Mouse (Mus musculus) liver, embryonic 11.5 days (tissue): ENCODE measurements around the gene Cacnb3. TPM values are rescaled to one million over a fixed set of nuclear protein-coding genes. Genes with fewer than 3 reads are reported as not detected.

Experiments
- ATAC-seq: fragments of 200-750 bp; cut with Nextera tagmentation; replicated peaks from 2 replicates; pipeline ENCODE4 v1.8.0; 2017; ENCODE audit warnings: moderate number of reproducible peaks, mild to moderate bottlenecking, moderate TSS enrichment, moderate library complexity; ENCODE audit not compliant: low FRiP score
- DNase-seq: peaks from one replicate; pipeline ENCODE4 v3.0.0-alpha.2; 2017; ENCODE audit warnings: low spot score
- H3K27ac ChIP-seq: fragments of 300-500 bp; sonication (generic); 2 replicates; pipeline ENCODE4 v1.5.1; 2014; ENCODE audit warnings: mild to moderate bottlenecking, low read depth, low read length, control low read depth
- H3K27me3 ChIP-seq: fragments of 300-500 bp; sonication (generic); replicated peaks from 2 replicates; pipeline ENCODE4 v1.6.1; 2014; ENCODE audit warnings: low read length, mixed read lengths; ENCODE audit not compliant: control insufficient read depth, insufficient read depth
- H3K36me3 ChIP-seq: fragments of 300-500 bp; sonication (generic); 2 replicates; pipeline ENCODE4 v1.6.1; 2014; ENCODE audit warnings: mild to moderate bottlenecking, low read length, moderate library complexity, mixed read lengths; ENCODE audit not compliant: control insufficient read depth, insufficient read depth
- H3K4me1 ChIP-seq: fragments of 300-500 bp; sonication (generic); replicated peaks from 2 replicates; pipeline ENCODE4 v1.6.1; 2014; ENCODE audit warnings: low read length, mixed read lengths; ENCODE audit not compliant: control insufficient read depth, insufficient read depth
- H3K4me2 ChIP-seq: fragments of 300-500 bp; sonication (generic); 2 replicates; pipeline ENCODE4 v1.6.1; 2014; ENCODE audit warnings: mild to moderate bottlenecking, control low read depth, moderate library complexity
- H3K4me3 ChIP-seq: fragments of 300-500 bp; sonication (generic); 2 replicates; pipeline ENCODE4 v1.5.1; 2014; ENCODE audit warnings: low read depth, low read length, control low read depth
- H3K9ac ChIP-seq: fragments of 300-500 bp; sonication (generic); 2 replicates; pipeline ENCODE4 v1.6.1; 2014; ENCODE audit warnings: low read depth, low read length, control low read depth
- H3K9me3 ChIP-seq: fragments of 300-500 bp; sonication (generic); 2 replicates; pipeline ENCODE4 v1.6.1; 2016; ENCODE audit warnings: low read length, inconsistent platforms, mixed read lengths; ENCODE audit not compliant: control insufficient read depth
- WGBS: fragments of 180-500 bp; shearing (Covaris S2); extraction: QIAGEN DNeasy Blood & Tissue Kit; methylation state at CpG from one replicate; pipeline ENCODE4 v1.1.7; 2014; 5-methylcytosine and 5-hydroxymethylcytosine counted together
- polyA plus RNA-seq: library from polyadenylated mRNA; unstranded; fragments of >200 nt; fragmentation: Nextera tagmentation; extraction: Ambion mirVana; gene quantifications from 2 replicates; pipeline ENCODE4 v1.2.1, GENCODE M21; 2014

The Cacnb3 gene
- polyA plus RNA-seq, 1 experiment from 2014 or later: 13.2 TPM

DNA sequence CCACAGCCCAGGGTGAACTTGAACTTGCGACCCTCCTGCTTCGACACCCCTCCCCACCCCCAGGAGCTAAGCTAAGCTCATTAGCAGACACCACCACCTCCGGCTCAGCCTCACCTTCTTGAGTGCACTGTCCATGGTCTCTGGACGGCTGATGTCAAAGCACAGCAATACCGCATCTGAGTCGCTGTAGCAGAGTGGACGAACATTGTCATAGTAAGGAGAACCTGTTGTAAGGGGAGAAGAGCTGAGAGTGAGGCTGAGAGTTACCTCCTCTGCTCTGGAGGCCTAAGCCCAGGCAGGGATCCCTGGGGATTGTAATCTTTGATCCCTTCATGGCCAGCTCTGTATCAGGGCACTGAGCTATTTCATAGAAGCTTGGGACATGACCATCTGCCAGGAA, 43.1 kb downstream of the Cacnb3 start:
- H3K4me2 ChIP-seq: no peak overlapping the region
- H3K4me1 ChIP-seq: peaks cover 12% of the 10 kb centered on the region
- H3K27me3 ChIP-seq: peaks cover 43% of the 10 kb centered on the region
- 75% methylated on average over 7 of the region's 7 CpGs for WGBS
- H3K9ac ChIP-seq: no peak overlapping the region
- no peak overlapping the region for H3K27ac ChIP-seq
- ATAC-seq (no peak), DNase-seq (no peak)
- no peaks in the 10 kb centered on the region for H3K36me3 ChIP-seq
- no peaks in the 10 kb centered on the region for H3K9me3 ChIP-seq
- no peak overlapping the region for H3K4me3 ChIP-seq

DNA sequence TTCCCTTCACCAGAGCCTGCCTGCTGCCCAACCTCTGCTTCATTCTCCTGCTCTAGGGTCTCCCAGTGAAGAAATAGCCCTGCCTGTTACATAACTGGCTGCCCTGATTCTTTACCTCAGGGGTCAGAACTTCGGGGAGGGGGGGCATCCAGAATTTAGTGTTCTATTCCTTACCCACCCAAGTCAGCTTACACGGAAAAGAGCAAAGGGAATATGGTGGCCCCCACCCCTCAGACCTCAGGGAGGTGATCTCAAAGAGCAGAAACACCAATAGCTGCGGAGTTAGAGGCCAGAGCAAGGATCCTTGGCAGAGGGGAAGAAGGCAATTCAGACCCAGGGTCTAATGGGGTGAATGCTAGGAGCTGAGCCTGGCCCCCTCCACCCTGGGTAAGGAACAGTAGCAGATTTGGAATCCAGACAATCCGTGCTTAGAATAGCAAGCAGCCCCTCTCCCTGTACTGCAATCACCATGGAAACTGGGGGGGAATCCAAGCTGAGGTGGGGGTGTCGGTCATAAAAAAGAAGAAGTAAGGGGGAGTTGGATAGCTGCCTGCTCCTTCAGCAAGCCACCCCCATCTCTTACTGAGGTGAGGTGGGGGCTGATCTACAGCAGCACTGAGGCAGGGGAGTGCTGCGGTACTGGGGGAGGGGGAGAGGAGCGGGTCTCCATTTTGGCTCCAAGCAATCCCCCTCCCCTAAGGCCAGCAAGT, 43.8 kb downstream of the Cacnb3 start:
- Histone ChIP-seq H3K4me1 (peaks cover 12% of the 10 kb centered on the region), H3K9me3 (no peaks in the 10 kb centered on the region), H3K36me3 (no peaks in the 10 kb centered on the region), H3K4me3 (no peak overlapping the region), H3K4me2 (no peak overlapping the region), H3K27me3 (peaks cover 43% of the 10 kb centered on the region), H3K9ac (no peak overlapping the region), H3K27ac (no peak overlapping the region)
- 44% methylated on average over 7 of the region's 7 CpGs for WGBS
- no peak for ATAC-seq
- no peak for DNase-seq

DNA sequence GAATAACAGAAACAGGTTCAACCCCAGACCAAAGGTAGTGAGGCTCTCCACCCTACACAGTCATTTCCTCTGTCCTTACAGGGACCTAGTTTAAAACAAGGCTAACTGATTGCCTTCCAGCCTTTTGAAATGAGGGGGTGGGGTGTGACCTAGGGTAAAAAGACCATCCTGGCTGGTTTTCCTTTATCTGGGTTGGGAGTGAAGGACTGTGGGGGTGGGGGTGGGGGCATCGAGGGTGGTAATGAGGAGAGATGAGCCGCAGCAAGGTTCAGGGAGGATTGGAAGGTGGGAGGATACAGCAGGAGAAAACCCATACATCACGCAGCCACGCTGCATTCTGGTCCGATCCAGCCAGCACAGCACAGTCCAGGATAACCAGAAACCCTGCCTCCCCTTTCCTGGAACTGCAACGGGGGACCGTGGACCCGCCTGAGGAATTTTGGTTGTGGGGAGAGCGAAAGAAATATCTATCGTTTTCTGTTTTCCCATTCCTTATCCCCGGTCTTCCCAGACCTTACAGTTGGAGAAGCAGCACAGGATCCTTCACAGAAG, 44.4 kb downstream of the Cacnb3 start:
- peaks cover 12% of the 10 kb centered on the region for H3K4me1 ChIP-seq
- DNase-seq (no peak), ATAC-seq (no peak)
- H3K9me3 ChIP-seq: no peaks in the 10 kb centered on the region
- no peak overlapping the region for H3K9ac ChIP-seq
- WGBS: 37% methylated on average over 11 of the region's 11 CpGs
- H3K4me2 ChIP-seq: no peak overlapping the region
- no peak overlapping the region for H3K27ac ChIP-seq
- H3K4me3 ChIP-seq: no peak overlapping the region
- H3K27me3 ChIP-seq: peaks cover 43% of the 10 kb centered on the region
- H3K36me3 ChIP-seq: no peaks in the 10 kb centered on the region

DNA sequence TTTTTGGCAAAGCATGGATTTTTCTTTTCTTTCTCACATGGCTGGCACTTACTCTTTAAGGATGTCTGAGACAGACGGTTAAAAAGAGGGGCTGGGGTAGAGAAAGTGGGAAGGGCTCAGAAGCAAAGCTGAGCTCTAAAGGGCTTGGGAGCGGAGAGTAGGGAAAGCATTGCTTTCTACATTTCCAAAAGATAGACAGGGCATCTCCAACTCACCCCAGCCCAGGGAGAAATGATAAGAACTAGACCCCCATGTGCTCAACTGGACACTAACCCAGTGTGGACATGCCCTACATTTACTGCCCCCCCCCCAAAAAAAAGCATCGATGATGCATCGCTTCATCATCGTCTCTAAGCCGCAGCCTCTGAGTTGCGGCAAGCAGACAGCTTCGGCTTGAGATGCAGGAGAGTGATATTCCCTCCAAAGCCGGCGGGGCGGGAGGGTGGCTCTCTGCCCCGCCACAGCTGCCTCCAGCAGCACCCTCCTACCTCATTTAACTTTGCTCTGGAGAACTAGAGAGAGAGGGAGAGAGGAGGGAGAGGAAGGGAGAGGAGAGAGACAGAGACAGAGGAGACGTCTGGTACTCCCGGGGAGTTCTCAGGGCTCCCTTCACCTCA, 45.1 kb downstream of the Cacnb3 start:
- peaks cover 43% of the 10 kb centered on the region for H3K27me3 ChIP-seq
- no peak overlapping the region for H3K4me3 ChIP-seq
- peak overlapping the region; percentile 9; the same call in 1 of the 2 replicates for H3K4me2 ChIP-seq
- peaks cover 12% of the 10 kb centered on the region for H3K4me1 ChIP-seq
- H3K9ac ChIP-seq: no peak overlapping the region
- H3K36me3 ChIP-seq: no peaks in the 10 kb centered on the region
- H3K27ac ChIP-seq: no peak overlapping the region
- ATAC-seq (no peak), DNase-seq (no peak)
- no peaks in the 10 kb centered on the region for H3K9me3 ChIP-seq
- WGBS: 12% methylated on average over 14 of the region's 14 CpGs

DNA sequence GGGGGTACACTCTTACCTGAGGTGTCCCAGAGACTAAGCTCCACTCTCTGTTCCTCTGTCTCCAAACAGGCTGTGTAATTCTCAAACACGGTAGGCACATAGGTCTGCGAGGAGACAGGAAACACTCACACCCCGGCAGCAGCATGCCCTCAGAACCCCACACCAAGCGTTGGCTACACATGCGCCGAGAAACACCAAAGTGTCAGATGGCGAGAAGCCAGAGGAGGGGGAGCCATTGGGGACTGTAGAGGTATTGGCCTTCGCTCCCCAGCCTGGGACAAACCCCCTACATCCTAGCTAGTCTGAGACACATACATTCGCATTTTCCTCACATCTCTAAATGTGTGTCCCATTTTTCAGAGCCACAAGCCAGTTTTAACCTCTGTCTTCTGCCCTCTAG, 45.8 kb downstream of the Cacnb3 start:
- 7% methylated on average over 9 of the region's 9 CpGs for WGBS
- Histone ChIP-seq H3K4me1 (peaks cover 12% of the 10 kb centered on the region), H3K4me3 (peak overlapping the region; percentile 44), H3K9ac (no peak overlapping the region), H3K27ac (no peak overlapping the region), H3K9me3 (no peaks in the 10 kb centered on the region), H3K36me3 (no peaks in the 10 kb centered on the region), H3K4me2 (peak overlapping the region; percentile 82), H3K27me3 (peaks cover 47% of the 10 kb centered on the region)
- DNase-seq (no peak), ATAC-seq (no peak)

DNA sequence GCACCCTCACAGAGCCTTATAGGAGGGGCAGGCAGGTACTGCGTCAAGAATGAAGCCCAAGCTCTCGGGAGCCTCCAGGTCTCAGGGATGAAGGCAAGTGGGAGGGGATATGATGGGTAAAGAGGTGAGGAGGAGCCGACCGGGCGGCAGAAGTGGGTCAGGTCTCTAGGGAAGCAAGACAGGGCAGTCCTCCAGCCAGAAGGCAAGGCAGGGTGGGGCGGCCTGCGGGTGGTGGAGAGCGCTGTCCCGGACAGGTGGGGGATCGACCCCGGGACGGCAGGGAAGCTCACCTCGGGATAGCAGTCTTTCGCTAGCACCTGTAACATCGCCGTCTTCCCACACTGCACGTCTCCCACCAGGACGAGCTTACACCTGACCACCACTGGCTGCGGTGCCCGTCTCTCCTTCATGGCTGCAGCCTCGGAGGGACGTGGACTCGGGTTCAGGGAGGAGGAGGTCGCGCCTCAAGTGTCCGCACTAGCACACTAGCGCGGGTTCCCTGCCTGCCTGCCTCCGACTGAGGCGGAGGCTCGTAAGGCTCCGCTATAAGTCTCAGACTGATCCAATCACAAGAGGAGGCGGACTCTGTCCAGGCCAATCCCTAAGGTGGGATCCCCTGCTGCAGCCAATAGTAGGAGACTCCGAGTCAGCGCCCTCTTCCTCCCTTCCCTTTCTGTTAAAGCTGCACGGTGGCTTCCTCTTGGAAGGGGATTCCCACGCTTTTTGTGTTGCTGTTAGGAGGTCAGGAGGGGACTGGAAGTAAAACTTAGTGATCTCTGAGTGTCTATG, 46.5 kb downstream of the Cacnb3 start, which contains the start of gene Rnd1:
Gene Rnd1, minus strand, starts transcription at position 522 of the 789 bp plus-strand sequence.
- H3K4me3 ChIP-seq: peak within 1 kb of the TSS; percentile 44
- under 1% methylated on average over 37 of the region's 37 CpGs for WGBS
- ATAC-seq: peak; percentile 96

DNA sequence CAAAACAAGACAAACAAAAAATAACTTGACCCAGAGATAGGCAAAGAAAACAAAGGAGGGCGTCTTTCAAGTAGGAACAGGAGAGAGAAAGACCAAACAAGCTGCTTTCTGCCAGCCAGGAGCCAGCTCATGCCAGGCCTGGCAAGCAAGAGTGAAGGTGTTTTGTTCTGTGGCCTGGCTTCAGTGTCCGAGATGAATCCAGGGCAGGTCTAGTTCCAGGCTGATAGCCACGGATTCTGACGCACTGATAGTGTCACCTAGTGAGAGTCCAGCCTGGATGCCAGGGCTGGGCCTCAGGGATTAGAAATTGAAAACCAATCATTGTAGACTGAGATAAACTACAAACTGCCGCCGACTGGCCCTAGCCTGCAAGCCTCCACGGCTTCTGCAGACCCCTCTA, 47.3 kb downstream of the Cacnb3 start:
- peaks cover 12% of the 10 kb centered on the region for H3K4me1 ChIP-seq
- no peak for ATAC-seq
- H3K27ac ChIP-seq: no peak overlapping the region
- H3K4me3 ChIP-seq: no peak overlapping the region
- peaks cover 47% of the 10 kb centered on the region for H3K27me3 ChIP-seq
- H3K9me3 ChIP-seq: no peaks in the 10 kb centered on the region
- DNase-seq: no peak
- no peak overlapping the region for H3K4me2 ChIP-seq
- no peaks in the 10 kb centered on the region for H3K36me3 ChIP-seq
- no peak overlapping the region for H3K9ac ChIP-seq
- 54% methylated on average over 7 of the region's 7 CpGs for WGBS

More for the DNA sequence above, 46.5 kb downstream of the Cacnb3 start, which contains the start of gene Rnd1:
- Histone ChIP-seq H3K4me2 (peak within 1 kb of the TSS; percentile 82), H3K27ac (no peak within 1 kb of the TSS), H3K4me1 (peaks cover 12% of the 10 kb centered on the region), H3K9ac (peak within 1 kb of the TSS; percentile 23), H3K27me3 (peaks cover 47% of the 10 kb centered on the region), H3K9me3 (no peaks in the 10 kb centered on the region), H3K36me3 (no peaks in the 10 kb centered on the region)
- DNase-seq: peak; percentile 77

DNA sequence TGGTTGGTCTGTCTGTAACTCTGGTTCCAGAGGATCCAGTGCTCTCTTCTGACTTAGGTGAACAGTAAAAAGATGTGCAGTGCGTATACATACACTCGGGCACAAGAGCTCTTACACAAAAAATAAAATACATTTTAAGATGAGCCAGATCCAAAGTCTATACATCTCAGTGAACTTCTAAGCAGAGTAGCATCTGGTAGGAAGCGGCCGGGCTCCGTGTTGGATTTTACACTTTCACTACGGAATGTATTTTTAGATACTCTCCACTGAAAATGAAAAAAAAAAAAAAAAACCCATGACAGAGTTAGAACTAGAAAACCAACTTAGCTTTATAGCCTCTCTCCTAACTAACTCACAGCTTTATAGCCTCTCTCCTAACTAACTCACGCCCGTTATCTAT, 50.0 kb downstream of the Cacnb3 start:
- Histone ChIP-seq H3K27me3 (peaks cover 27% of the 10 kb centered on the region), H3K4me1 (peaks cover 12% of the 10 kb centered on the region), H3K36me3 (no peaks in the 10 kb centered on the region), H3K4me3 (no peak overlapping the region), H3K9me3 (no peaks in the 10 kb centered on the region), H3K4me2 (no peak overlapping the region), H3K27ac (no peak overlapping the region), H3K9ac (no peak overlapping the region)
- DNase-seq: no peak
- 81% methylated on average over 8 of the region's 8 CpGs for WGBS
- ATAC-seq: no peak
